Mouse (Mus musculus) hindbrain, embryonic 13.5 days (tissue): ENCODE measurements around the gene Yy2. TPM values are rescaled to one million over a fixed set of nuclear protein-coding genes. Genes with fewer than 3 reads are reported as not detected.

Experiments
- ATAC-seq: fragments of 200-750 bp; cut with Nextera tagmentation; 2 replicates; pipeline ENCODE4 v1.8.0; 2017; ENCODE audit warnings: moderate TSS enrichment; ENCODE audit not compliant: low FRiP score
- H3K27ac ChIP-seq: fragments of 300-500 bp; sonication (generic); 2 replicates; pipeline ENCODE4 v1.5.1; 2015; ENCODE audit warnings: inconsistent platforms, mild to moderate bottlenecking, moderate library complexity
- H3K27me3 ChIP-seq: fragments of 300-500 bp; sonication (generic); 2 replicates; pipeline ENCODE4 v1.6.1; 2015; ENCODE audit warnings: mild to moderate bottlenecking, inconsistent platforms
- H3K36me3 ChIP-seq: fragments of 300-500 bp; sonication (generic); 2 replicates; pipeline ENCODE4 v1.6.1; 2015; ENCODE audit warnings: mild to moderate bottlenecking, inconsistent platforms
- H3K4me1 ChIP-seq: fragments of 300-500 bp; sonication (generic); replicated peaks from 2 replicates; pipeline ENCODE4 v1.6.1; 2015; ENCODE audit warnings: inconsistent platforms
- H3K4me2 ChIP-seq: fragments of 300-500 bp; sonication (generic); 2 replicates; pipeline ENCODE4 v1.6.1; 2015; ENCODE audit warnings: inconsistent platforms, mild to moderate bottlenecking, moderate library complexity
- H3K4me3 ChIP-seq: fragments of 300-500 bp; sonication (generic); 2 replicates; pipeline ENCODE4 v1.5.1; 2015; ENCODE audit warnings: mild to moderate bottlenecking, inconsistent platforms
- H3K9ac ChIP-seq: fragments of 300-500 bp; sonication (generic); 2 replicates; pipeline ENCODE4 v1.6.1; 2015; ENCODE audit warnings: mild to moderate bottlenecking, inconsistent platforms
- H3K9me3 ChIP-seq: fragments of 300-500 bp; sonication (generic); 2 replicates; pipeline ENCODE4 v1.6.1; 2016; ENCODE audit warnings: inconsistent platforms
- WGBS: fragments of 180-500 bp; shearing (Covaris S2); methylation state at CpG from one replicate; pipeline ENCODE4 v1.1.7; 2015; 5-methylcytosine and 5-hydroxymethylcytosine counted together
- polyA plus RNA-seq: library from polyadenylated mRNA; unstranded; fragments of >200 nt; fragmentation: Nextera tagmentation; extraction: Ambion mirVana; gene quantifications from 2 replicates; pipeline ENCODE4 v1.2.1, GENCODE M21; 2015

Yy2 gene
- polyA plus RNA-seq, 1 experiment from 2014 or later: 2.7 TPM

- no peak for ATAC-seq
- 80% methylated on average over 10 of the region's 10 CpGs for WGBS
Observed at GRCm38 (mm10) chrX:157563794-157564193, 5.0 kb downstream of the Yy2 start.

GRCm38 (mm10) chrX:157547082-157547481 lies 21.7 kb downstream of the Yy2 start:
- Histone ChIP-seq H3K9me3 (no peaks in the 10 kb centered on the region), H3K4me2 (no peak overlapping the region), H3K27ac (no peak overlapping the region), H3K4me1 (peaks cover 3% of the 10 kb centered on the region; the same call in 1 of the 2 replicates), H3K27me3 (no peaks in the 10 kb centered on the region), H3K36me3 (peaks cover under 1% of the 10 kb centered on the region; the same call in 1 of the 2 replicates), H3K4me3 (no peak overlapping the region), H3K9ac (no peak overlapping the region)
- 23% methylated on average over 3 of the region's 3 CpGs for WGBS
- peak; percentile 74; the same call in 1 of the 2 replicates for ATAC-seq

More at GRCm38 (mm10) chrX:157563794-157564193, 5.0 kb downstream of the Yy2 start:
- Histone ChIP-seq H3K36me3 (peaks cover 10% of the 10 kb centered on the region; the same call in 1 of the 2 replicates), H3K27me3 (no peaks in the 10 kb centered on the region), H3K9me3 (no peaks in the 10 kb centered on the region), H3K4me1 (no peaks in the 10 kb centered on the region), H3K27ac (no peak overlapping the region), H3K4me3 (no peak overlapping the region), H3K4me2 (no peak overlapping the region), H3K9ac (no peak overlapping the region)

Other genes starting within 250 kb of the Yy2 start
- 0.27 and 0.36 TPM in 2 replicates for gene Phex, start 153.7 kb downstream of the Yy2 start, polyA plus RNA-seq
- 150 and 154 TPM in 2 replicates for gene Sms, start 76.7 kb downstream of the Yy2 start, polyA plus RNA-seq
- 27.5 and 30.9 TPM in 2 replicates for gene Mbtps2, start 29.7 kb upstream of the Yy2 start, polyA plus RNA-seq
- 0.64 and 1.5 TPM in 2 replicates for gene Smpx, start 129.9 kb upstream of the Yy2 start, polyA plus RNA-seq
- gene Klhl34, start 249.4 kb upstream of the Yy2 start, polyA plus RNA-seq: 2.1 and 2.6 TPM in 2 replicates